Mouse (Mus musculus) left cerebral cortex, adult 2 months (tissue): Measurements from ENCODE around the gene Gm10392. TPM values are rescaled to one million over a fixed set of nuclear protein-coding genes. Genes with fewer than 3 reads are reported as not detected.

Experiments
- DNase-seq, 2 experiments: peaks; one replicate each; pipeline ENCODE4 v3.0.0; 2021 to 2022; ENCODE audit warnings: low spot score in 2 of 2, mixed read lengths in 1 of 2; ENCODE audit errors: extremely low spot score in 1 of 2
- H3K27ac ChIP-seq: fragments of 200-600 bp; 2 replicates; pipeline ENCODE4 v1.8.1; 2022
- H3K4me3 ChIP-seq: fragments of 200-600 bp; 2 replicates; pipeline ENCODE4 v1.8.1; 2022
- CTCF ChIP-seq: fragments of 200-600 bp; IDR thresholded peaks from 2 replicates; pipeline ENCODE4 v1.8.1; 2022; ENCODE audit warnings: antibody characterized with exemption, mild to moderate bottlenecking, moderate library complexity
- intact Hi-C: fragments of 180-260 bp; cut with DNase I; formaldehyde crosslinking; loops from one replicate; pipeline ENCODE4 v1.15.1; 2025
- total RNA-seq, 2 experiments: library from RNA; stranded (reverse); gene quantifications; 2 replicates each; pipeline ENCODE4 v1.2.3; 2021

The Gm10392 gene
- total RNA-seq, 2 experiments from 2014 or later, result not detected

GRCm38 (mm10) chr11:77489591-77490235 is 29.3 kb downstream of the Gm10392 start, which contains the start of gene Ankrd13b:
TSS of gene Ankrd13b (minus strand) at chr11:77489678.
- no peak for TF ChIP-seq CTCF
- peak; percentile 75 to 77 for DNase-seq
- peak within 1 kb of the TSS; percentile 98 for H3K27ac ChIP-seq
- peak within 1 kb of the TSS; percentile 80 for H3K4me3 ChIP-seq
- intact Hi-C loops, result loop anchor here (2.0 to 10.0 kb wide), 3 partner anchors 118 to 495 kb away; partner anchors contain the start of genes Phf12 and Taok1

GRCm38 (mm10) chr11:77488771-77489581 is 30.0 kb downstream of the Gm10392 start:
- TF ChIP-seq CTCF, result no peak
- peak overlapping the region; percentile 80 for H3K4me3 ChIP-seq
- intact Hi-C loops, result no loop called here

GRCm38 (mm10) chr11:77486798-77487197 is 32.2 kb downstream of the Gm10392 start:
- peak overlapping the region; percentile 48 for H3K27ac ChIP-seq
- no peak for DNase-seq
- TF ChIP-seq CTCF, result peak; percentile 31
- intact Hi-C loops, result no loop called here
- peak overlapping the region; percentile 80 for H3K4me3 ChIP-seq

More at GRCm38 (mm10) chr11:77488771-77489581, 30.0 kb downstream of the Gm10392 start:
- no peak for DNase-seq
- peak overlapping the region; percentile 92 for H3K27ac ChIP-seq

- H3K4me3 ChIP-seq, result peak overlapping the region; percentile 14; the same call in 1 of the 2 replicates
- intact Hi-C loops, result no loop called here
- no peak overlapping the region for H3K27ac ChIP-seq
- DNase-seq, result no peak
- TF ChIP-seq CTCF, result no peak
Measured at GRCm38 (mm10) chr11:77485229-77485628, 33.8 kb downstream of the Gm10392 start.

GRCm38 (mm10) chr11:77483510-77484255 is 35.3 kb downstream of the Gm10392 start:
- no peak for DNase-seq
- Histone ChIP-seq H3K27ac (no peak overlapping the region), H3K4me3 (no peak overlapping the region)
- TF ChIP-seq CTCF, result no peak
- intact Hi-C loops, result no loop called here

- intact Hi-C loops, result no loop called here
- DNase-seq, result no peak
- Histone ChIP-seq H3K27ac (no peak overlapping the region), H3K4me3 (no peak overlapping the region)
- no peak for TF ChIP-seq CTCF
Measured at GRCm38 (mm10) chr11:77483043-77483442, 36.0 kb downstream of the Gm10392 start.

GRCm38 (mm10) chr11:77476895-77477294 is 42.1 kb downstream of the Gm10392 start:
- DNase-seq, result no peak
- intact Hi-C loops, result no loop called here
- TF ChIP-seq CTCF, result no peak
- H3K27ac ChIP-seq, result no peak overlapping the region
- no peak overlapping the region for H3K4me3 ChIP-seq

GRCm38 (mm10) chr11:77476216-77476615 is 42.8 kb downstream of the Gm10392 start:
- Histone ChIP-seq H3K4me3 (no peak overlapping the region), H3K27ac (no peak overlapping the region)
- no peak for DNase-seq
- no peak for TF ChIP-seq CTCF
- intact Hi-C loops, result no loop called here

- DNase-seq, result no peak
- H3K27ac ChIP-seq, result no peak overlapping the region
- TF ChIP-seq CTCF, result no peak
- intact Hi-C loops, result no loop called here
- no peak overlapping the region for H3K4me3 ChIP-seq
Measured at GRCm38 (mm10) chr11:77472775-77473174, 46.2 kb downstream of the Gm10392 start.

- DNase-seq, result no peak
- intact Hi-C loops, result no loop called here
- Histone ChIP-seq H3K4me3 (no peak overlapping the region), H3K27ac (no peak overlapping the region)
- TF ChIP-seq CTCF, result no peak
Measured at GRCm38 (mm10) chr11:77471407-77471806, 47.6 kb downstream of the Gm10392 start.

- intact Hi-C loops, result no loop called here
- no peak for DNase-seq
- no peak overlapping the region for H3K27ac ChIP-seq
- H3K4me3 ChIP-seq, result no peak overlapping the region
- no peak for TF ChIP-seq CTCF
Measured at GRCm38 (mm10) chr11:77468397-77468796, 50.6 kb downstream of the Gm10392 start.

GRCm38 (mm10) chr11:77467784-77468183 is 51.2 kb downstream of the Gm10392 start:
- H3K27ac ChIP-seq, result no peak overlapping the region
- 0 out of 2 replicates have a peak overlapping the region, but pooled peaks have one; percentile 15 for H3K4me3 ChIP-seq
- TF ChIP-seq CTCF, result peak; percentile 83
- intact Hi-C loops, result no loop called here
- DNase-seq, result peak; percentile 76 to 82
